Mouse (Mus musculus) left cerebral cortex, postnatal 25 days (tissue): ENCODE results near the gene Lax1. TPM values are rescaled to one million over a fixed set of nuclear protein-coding genes. Genes with fewer than 3 reads are reported as not detected.
A peak's percentile ranks its signal among the peaks of the same experiment; 100 is the strongest.
"Not testable (repeated sequence)": the region's sequence is repeated elsewhere in the genome, so short reads cannot be mapped to it uniquely, and the experiment has no call there.

Experiments
- DNase-seq, 2 experiments: peaks; one replicate each; pipeline ENCODE4 v3.0.0; 2022; ENCODE audit warnings: low spot score in 2 of 2, mixed read lengths in 1 of 2
- intact Hi-C: fragments of 180-260 bp; cut with DNase I; formaldehyde crosslinking; loops from one replicate; pipeline ENCODE4 v1.15.1; 2025
- total RNA-seq, 2 experiments: library from RNA; stranded (reverse); gene quantifications; 2 replicates each; pipeline ENCODE4 v1.2.3; 2021

The Lax1 gene
- total RNA-seq, 2 experiments from 2014 or later = 0.16 to 0.41 TPM

GRCm38 (mm10) chr1:133693536-133694114, 3.7 kb upstream of the Lax1 start:
- intact Hi-C loops = no loop called here
- DNase-seq = no peak

GRCm38 (mm10) chr1:133692195-133692594, 2.3 kb upstream of the Lax1 start:
- intact Hi-C loops = no loop called here

GRCm38 (mm10) chr1:133691046-133691445, 1.1 kb upstream of the Lax1 start:
- DNase-seq = no peak
- intact Hi-C loops = no loop called here

More at GRCm38 (mm10) chr1:133692195-133692594, 2.3 kb upstream of the Lax1 start:
- DNase-seq = no peak

GRCm38 (mm10) chr1:133688301-133688700, 1.6 kb downstream of the Lax1 start:
- DNase-seq = no peak
- intact Hi-C loops = no loop called here

- intact Hi-C loops = no loop called here
- DNase-seq = peak in 1 of 2 experiments; percentile 19
Observed at GRCm38 (mm10) chr1:133685749-133686519, 4.0 kb downstream of the Lax1 start.

- intact Hi-C loops = no loop called here
- no peak for DNase-seq
Observed at GRCm38 (mm10) chr1:133671801-133672200, 18.1 kb downstream of the Lax1 start.

- no peak for DNase-seq
- intact Hi-C loops = no loop called here
Observed at GRCm38 (mm10) chr1:133671266-133671665, 18.6 kb downstream of the Lax1 start.

GRCm38 (mm10) chr1:133670776-133671175, 19.1 kb downstream of the Lax1 start:
- intact Hi-C loops = no loop called here
- no peak for DNase-seq

- DNase-seq = no peak
- intact Hi-C loops = no loop called here
Observed at GRCm38 (mm10) chr1:133670190-133670589, 19.7 kb downstream of the Lax1 start.

GRCm38 (mm10) chr1:133668618-133669017, 21.3 kb downstream of the Lax1 start:
- intact Hi-C loops = no loop called here
- DNase-seq = no peak

- intact Hi-C loops = no loop called here
- DNase-seq = no peak
Observed at GRCm38 (mm10) chr1:133667721-133668120, 22.2 kb downstream of the Lax1 start.

GRCm38 (mm10) chr1:133665713-133666112, 24.2 kb downstream of the Lax1 start:
- intact Hi-C loops, DNase-seq: not testable (repeated sequence)

- intact Hi-C loops = loop anchor here (5.0 kb wide), 1 partner anchor 243 kb away; the partner anchor contains the start of gene Optc
- no peak for DNase-seq
Observed at GRCm38 (mm10) chr1:133664203-133664970, 25.5 kb downstream of the Lax1 start.

- peak; percentile 29 to 87 for DNase-seq
- intact Hi-C loops = loop anchor here (5.0 kb wide), 1 partner anchor 244 kb away; the partner anchor contains the start of gene Optc
Observed at GRCm38 (mm10) chr1:133663427-133663826, 26.5 kb downstream of the Lax1 start.

GRCm38 (mm10) chr1:133662941-133663340, 27.0 kb downstream of the Lax1 start:
- intact Hi-C loops = loop anchor here (5.0 kb wide), 1 partner anchor 244 kb away; the partner anchor contains the start of gene Optc
- no peak for DNase-seq

GRCm38 (mm10) chr1:133661203-133661933, 28.5 kb downstream of the Lax1 start, which contains the start of gene Gm38394:
Gm38394 (minus strand) TSS chr1:133661318.
- peak; percentile 95 to 96 for DNase-seq
- intact Hi-C loops = loop anchor here (5.0 kb wide), 1 partner anchor 246 kb away; the partner anchor contains the start of gene Optc

- DNase-seq = peak; percentile 58 to 60
- intact Hi-C loops = loop anchor here (5.0 kb wide), 1 partner anchor 247 kb away; the partner anchor contains the start of gene Optc
Observed at GRCm38 (mm10) chr1:133660466-133661202, 29.3 kb downstream of the Lax1 start, which contains the start of gene Zbed6. Zbed6 (minus strand) TSS chr1:133660885.

- intact Hi-C loops = no loop called here
Observed at GRCm38 (mm10) chr1:133658878-133659277, 31.0 kb downstream of the Lax1 start.

GRCm38 (mm10) chr1:133656811-133657210, 33.1 kb downstream of the Lax1 start:
- intact Hi-C loops = no loop called here
- no peak for DNase-seq

More at GRCm38 (mm10) chr1:133658878-133659277, 31.0 kb downstream of the Lax1 start:
- no peak for DNase-seq
